Mouse (Mus musculus) kidney, embryonic 14.5 days (tissue): ENCODE measurements around the gene Rpl10a. TPM values are rescaled to one million over a fixed set of nuclear protein-coding genes. Genes with fewer than 3 reads are reported as not detected.

ENCODE experiments used
- ATAC-seq: fragments of 200-750 bp; cut with Nextera tagmentation; 2 replicates; pipeline ENCODE4 v1.8.0; 2017; ENCODE audit warnings: moderate number of reproducible peaks, mild to moderate bottlenecking, moderate TSS enrichment, moderate library complexity; ENCODE audit not compliant: low FRiP score, low TSS enrichment
- H3K27ac ChIP-seq: fragments of 300-500 bp; sonication (generic); 2 replicates; pipeline ENCODE4 v1.5.1; 2014; ENCODE audit warnings: low read depth, mild to moderate bottlenecking, low read length, moderate library complexity, mixed read lengths
- H3K27me3 ChIP-seq: fragments of 300-500 bp; sonication (generic); 2 replicates; pipeline ENCODE4 v1.6.1; 2014; ENCODE audit warnings: mild to moderate bottlenecking, low read length; ENCODE audit not compliant: control insufficient read depth, insufficient read depth
- H3K36me3 ChIP-seq: fragments of 300-500 bp; sonication (generic); 2 replicates; pipeline ENCODE4 v1.6.1; 2014; ENCODE audit warnings: low read length, mixed read lengths; ENCODE audit not compliant: control insufficient read depth, insufficient read depth
- H3K4me1 ChIP-seq: fragments of 300-500 bp; sonication (generic); 2 replicates; pipeline ENCODE4 v1.6.1; 2014; ENCODE audit warnings: low read length, mixed read lengths; ENCODE audit not compliant: control insufficient read depth, insufficient read depth
- H3K4me2 ChIP-seq: fragments of 300-500 bp; sonication (generic); replicated peaks from 2 replicates; pipeline ENCODE4 v1.6.1; 2014; ENCODE audit warnings: low read depth, mild to moderate bottlenecking, low read length
- H3K4me3 ChIP-seq: fragments of 300-500 bp; sonication (generic); 2 replicates; pipeline ENCODE4 v1.5.1; 2014; ENCODE audit warnings: mild to moderate bottlenecking, low read length
- H3K9ac ChIP-seq: fragments of 300-500 bp; sonication (generic); 2 replicates; pipeline ENCODE4 v1.6.1; 2014; ENCODE audit warnings: low read depth, mild to moderate bottlenecking, low read length, moderate library complexity
- H3K9me3 ChIP-seq: fragments of 300-500 bp; sonication (generic); 2 replicates; pipeline ENCODE4 v1.6.1; 2016; ENCODE audit warnings: low read length; ENCODE audit not compliant: control insufficient read depth
- WGBS: fragments of 180-500 bp; shearing (Covaris S2); extraction: QIAGEN DNeasy Blood & Tissue Kit; methylation state at CpG from one replicate; pipeline ENCODE4 v1.1.7; 2014; 5-methylcytosine and 5-hydroxymethylcytosine counted together
- polyA plus RNA-seq: library from polyadenylated mRNA; unstranded; fragments of >200 nt; fragmentation: Nextera tagmentation; extraction: Ambion mirVana; gene quantifications from 2 replicates; pipeline ENCODE4 v1.2.1, GENCODE M21; 2014

Gene Rpl10a
- polyA plus RNA-seq, 1 experiment from 2014 or later, result 911 TPM

DNA sequence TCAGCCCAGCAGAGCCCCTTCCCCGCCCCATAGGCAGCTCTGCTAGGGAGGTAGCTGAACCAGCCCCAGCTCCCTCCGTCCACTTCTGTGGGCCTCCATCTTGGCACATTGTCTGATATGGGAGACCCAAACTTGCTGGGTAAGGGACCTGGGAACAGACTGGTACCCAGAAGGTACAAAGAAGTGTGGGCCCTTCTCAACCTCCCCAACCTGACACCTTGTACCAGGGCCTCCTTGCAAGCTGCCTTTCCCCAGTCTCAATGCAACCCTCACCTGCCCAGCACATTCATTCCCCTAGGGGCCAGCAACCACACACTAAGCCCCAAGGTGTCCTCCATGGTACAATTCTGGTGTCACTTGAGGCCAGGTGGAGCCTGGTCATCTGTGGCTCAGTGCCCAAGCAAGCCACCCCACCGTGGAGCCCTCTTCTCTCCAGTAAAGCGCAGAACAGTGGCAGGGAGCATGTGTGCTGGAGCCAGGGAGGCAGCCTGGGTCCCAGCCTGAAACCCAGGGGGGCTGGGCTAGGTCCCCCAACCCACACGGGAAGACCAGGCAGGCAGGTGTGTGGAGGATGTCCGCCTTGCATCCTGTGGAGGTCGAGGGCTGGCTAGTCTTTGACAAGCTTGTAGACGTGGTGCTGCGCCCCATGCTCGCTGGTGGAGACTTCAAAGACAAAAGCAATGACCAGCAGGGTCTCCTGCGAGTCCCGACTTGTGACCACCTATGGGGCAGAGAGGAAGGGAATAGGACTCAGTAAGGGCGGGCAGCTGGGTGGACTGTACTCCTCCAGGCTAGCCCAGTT, 4.0 kb downstream of the Rpl10a start:
- Histone ChIP-seq H3K27ac (peak overlapping the region; percentile 38; the same call in 1 of the 2 replicates), H3K9me3 (no peaks in the 10 kb centered on the region), H3K4me1 (peaks cover 48% of the 10 kb centered on the region), H3K9ac (no peak overlapping the region), H3K4me3 (no peak overlapping the region), H3K36me3 (peaks cover 66% of the 10 kb centered on the region), H3K4me2 (no peak overlapping the region), H3K27me3 (no peaks in the 10 kb centered on the region)
- no peak for ATAC-seq
- WGBS, result 35% methylated on average over 13 of the region's 13 CpGs

DNA sequence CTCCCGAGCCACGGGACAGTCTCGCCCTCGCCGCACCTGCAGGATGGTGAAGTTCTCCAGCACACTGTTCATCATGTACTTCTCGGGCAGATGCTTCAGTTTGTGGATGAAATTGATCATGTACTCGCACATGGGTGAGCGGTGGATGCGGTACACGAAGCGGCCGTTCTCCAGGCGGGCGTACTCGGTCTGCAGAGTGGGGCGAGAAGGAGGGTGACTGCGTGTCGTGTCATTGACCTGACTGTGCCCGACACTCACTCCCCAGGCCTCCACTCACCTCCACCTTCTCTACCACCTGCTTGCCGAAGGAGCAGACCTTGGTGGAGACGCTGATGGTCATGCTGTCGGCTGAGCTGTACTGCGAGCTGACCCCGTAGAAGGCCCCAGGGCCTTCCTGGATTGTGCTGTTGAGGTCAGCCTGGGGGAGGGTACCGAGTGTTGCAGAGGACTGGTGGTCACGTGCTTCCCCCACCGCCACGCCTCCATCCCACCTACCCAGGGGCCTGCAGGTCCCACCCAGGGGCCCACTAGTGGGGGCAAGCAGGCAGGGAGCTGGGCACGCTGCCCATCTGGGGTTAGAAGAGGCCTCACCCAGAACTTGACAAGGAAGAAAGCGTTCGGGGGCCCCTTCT, 4.8 kb downstream of the Rpl10a start:
- Histone ChIP-seq H3K27ac (peak overlapping the region; percentile 39; the same call in 1 of the 2 replicates), H3K36me3 (peaks cover 67% of the 10 kb centered on the region), H3K27me3 (no peaks in the 10 kb centered on the region), H3K4me1 (peaks cover 41% of the 10 kb centered on the region), H3K9ac (peak overlapping the region; percentile 29; the same call in 1 of the 2 replicates), H3K9me3 (no peaks in the 10 kb centered on the region), H3K4me2 (no peak overlapping the region), H3K4me3 (no peak overlapping the region)
- 44% methylated on average over 31 of the region's 31 CpGs for WGBS
- peak; percentile 8 for ATAC-seq

- peaks cover 33% of the 10 kb centered on the region for H3K4me1 ChIP-seq
- no peaks in the 10 kb centered on the region for H3K27me3 ChIP-seq
- H3K4me3 ChIP-seq, result no peak overlapping the region
- ATAC-seq, result no peak
- H3K9ac ChIP-seq, result no peak overlapping the region
- WGBS, result 60% methylated on average over 10 of the region's 10 CpGs
- H3K9me3 ChIP-seq, result no peaks in the 10 kb centered on the region
- H3K36me3 ChIP-seq, result peaks cover 76% of the 10 kb centered on the region
- no peak overlapping the region for H3K27ac ChIP-seq
- H3K4me2 ChIP-seq, result no peak overlapping the region
Measured at GRCm38 (mm10) chr17:28335267-28335666, 7.0 kb downstream of the Rpl10a start.

- Histone ChIP-seq H3K27me3 (no peaks in the 10 kb centered on the region), H3K9me3 (no peaks in the 10 kb centered on the region), H3K27ac (no peak overlapping the region), H3K4me3 (no peak overlapping the region), H3K36me3 (peaks cover 53% of the 10 kb centered on the region), H3K4me2 (no peak overlapping the region), H3K9ac (no peak overlapping the region), H3K4me1 (peaks cover 43% of the 10 kb centered on the region)
- no peak for ATAC-seq
- 89% methylated on average over 7 of the region's 7 CpGs for WGBS
Measured at GRCm38 (mm10) chr17:28337547-28337946, 9.3 kb downstream of the Rpl10a start.

DNA sequence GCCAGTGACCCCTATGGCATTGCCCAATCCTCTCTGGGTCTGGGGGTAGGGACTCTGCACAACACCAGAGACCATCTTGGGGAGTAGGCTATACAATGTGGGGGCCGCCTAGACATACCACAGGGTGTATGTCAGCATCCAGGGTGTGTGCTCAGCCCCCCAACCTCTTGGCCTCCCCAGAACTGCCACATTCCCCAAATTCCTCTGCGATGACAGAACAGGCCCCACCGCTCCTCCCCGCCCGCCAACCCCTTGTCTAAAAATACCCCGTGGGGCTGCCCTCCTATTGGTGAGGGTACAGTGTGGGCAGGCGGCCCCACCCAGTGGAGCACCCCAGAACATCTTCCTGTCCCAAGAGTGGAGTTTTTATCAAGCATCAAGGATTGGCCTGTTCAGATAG, 12.3 kb downstream of the Rpl10a start:
- peak overlapping the region; percentile 35; the same call in 1 of the 2 replicates for H3K9ac ChIP-seq
- 0 out of 2 replicates have a peak, but pooled peaks have one; percentile 11 for ATAC-seq

DNA sequence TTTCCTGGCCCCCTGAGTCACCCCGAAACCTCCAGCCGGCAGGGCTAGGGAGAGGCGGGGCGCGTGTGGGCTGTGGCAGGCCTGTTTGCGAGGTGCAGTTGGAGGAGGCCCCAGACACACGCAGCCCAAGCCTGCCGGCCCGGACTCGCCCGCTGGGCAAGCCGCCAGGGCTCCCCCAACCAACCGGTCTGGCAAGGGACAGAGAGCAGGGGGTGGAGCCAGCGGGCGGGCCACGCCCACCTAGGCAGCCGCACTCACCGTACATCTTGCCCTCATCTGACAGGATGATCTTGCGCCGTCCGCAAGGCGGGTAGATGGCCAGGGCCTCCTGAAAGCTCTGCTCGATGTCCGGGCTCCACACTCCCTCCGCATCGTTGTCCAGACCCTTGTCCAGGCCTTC, 12.8 kb downstream of the Rpl10a start:
- H3K27me3 ChIP-seq, result no peaks in the 10 kb centered on the region
- no peaks in the 10 kb centered on the region for H3K9me3 ChIP-seq
- WGBS, result 6% methylated on average over 26 of the region's 26 CpGs
- peak overlapping the region; percentile 35; the same call in 1 of the 2 replicates for H3K9ac ChIP-seq
- peak; percentile 69 for ATAC-seq
- H3K27ac ChIP-seq, result peak overlapping the region; percentile 62; the same call in 1 of the 2 replicates
- H3K4me1 ChIP-seq, result peaks cover 43% of the 10 kb centered on the region
- H3K4me3 ChIP-seq, result peak overlapping the region; percentile 18
- H3K4me2 ChIP-seq, result peak overlapping the region; percentile 38
- peaks cover 29% of the 10 kb centered on the region for H3K36me3 ChIP-seq

More for the DNA sequence above, 12.3 kb downstream of the Rpl10a start:
- Histone ChIP-seq H3K4me2 (peak overlapping the region; percentile 38), H3K9me3 (no peaks in the 10 kb centered on the region), H3K4me3 (no peak overlapping the region), H3K4me1 (peaks cover 38% of the 10 kb centered on the region), H3K27ac (peak overlapping the region; percentile 62; the same call in 1 of the 2 replicates), H3K27me3 (no peaks in the 10 kb centered on the region), H3K36me3 (peaks cover 34% of the 10 kb centered on the region)
- WGBS, result 74% methylated on average over 7 of the region's 7 CpGs

- Histone ChIP-seq H3K4me2 (no peak overlapping the region; the same call in 1 of the 2 replicates), H3K4me3 (no peak overlapping the region), H3K27me3 (no peaks in the 10 kb centered on the region), H3K27ac (no peak overlapping the region), H3K36me3 (peaks cover 10% of the 10 kb centered on the region), H3K9ac (peak overlapping the region; percentile 23; the same call in 1 of the 2 replicates), H3K4me1 (peaks cover 71% of the 10 kb centered on the region), H3K9me3 (no peaks in the 10 kb centered on the region)
- 31% methylated on average over 4 of the region's 4 CpGs for WGBS
- ATAC-seq, result no peak
Measured at GRCm38 (mm10) chr17:28344050-28344607, 15.9 kb downstream of the Rpl10a start.

DNA sequence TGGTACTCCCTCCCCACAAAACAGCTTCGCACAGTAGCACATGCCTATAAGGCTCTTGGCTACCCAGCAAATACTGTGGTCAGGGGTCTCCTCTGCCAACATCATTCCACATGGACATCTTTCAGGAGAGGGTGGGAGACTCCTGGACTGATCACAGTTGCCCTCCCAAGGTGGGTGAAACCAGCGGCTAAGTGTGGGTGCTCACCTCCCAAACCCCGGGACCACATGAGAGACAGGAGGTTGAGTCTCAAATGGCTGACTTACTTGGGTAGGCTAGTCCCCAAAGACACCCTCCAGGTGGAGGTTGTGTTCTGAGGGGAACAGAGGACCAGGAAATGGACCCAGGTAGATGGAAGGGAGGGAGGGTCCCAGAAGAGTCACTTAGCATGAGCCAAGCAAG, 16.4 kb downstream of the Rpl10a start:
- WGBS, result 60% methylated on average over 3 of the region's 3 CpGs
- no peak for ATAC-seq
- Histone ChIP-seq H3K27me3 (no peaks in the 10 kb centered on the region), H3K4me3 (no peak overlapping the region), H3K4me1 (peaks cover 75% of the 10 kb centered on the region), H3K9ac (no peak overlapping the region), H3K27ac (peak overlapping the region; percentile 92; the same call in 1 of the 2 replicates), H3K36me3 (peaks cover 6% of the 10 kb centered on the region), H3K9me3 (no peaks in the 10 kb centered on the region), H3K4me2 (peak overlapping the region; percentile 40; the same call in 1 of the 2 replicates)
